Mouse (Mus musculus): ENCODE results near the gene Ccne1. TPM values are rescaled to one million over a fixed set of nuclear protein-coding genes. Genes with fewer than 3 reads are reported as not detected.

Ccne1 gene
- 10 to 100 TPM in 1 of 2 experiments, 1 to 10 TPM in 1; 4.1 to 12.9 TPM for polyA plus RNA-seq (2012; fragmentation: generic; extraction: Trizol)

GRCm38 (mm10) chr7:38107371-38108259 lies at the start of gene Ccne1:
Ccne1 (minus strand) TSS chr7:38107534.

Other genes with a start within 250 kb of the Ccne1 start
- 1 to 10 TPM; 1.6 to 9.9 TPM for gene Uri1, start 84.0 kb downstream of the Ccne1 start, polyA plus RNA-seq (2012; fragmentation: generic; extraction: Trizol)
- 1 to 10 TPM; 5.0 to 9.0 TPM for gene 1600014C10Rik, start 75.7 kb upstream of the Ccne1 start, polyA plus RNA-seq (2012; fragmentation: generic; extraction: Trizol)
- 10 to 100 TPM in 1 of 2 experiments, 1 to 10 TPM in 1; 3.9 to 15.1 TPM for gene Plekhf1, start 120.5 kb upstream of the Ccne1 start, polyA plus RNA-seq (2012; fragmentation: generic; extraction: Trizol)
- gene Pop4, start 163.9 kb upstream of the Ccne1 start, polyA plus RNA-seq (2012; fragmentation: generic; extraction: Trizol), result 1 to 10 TPM; 1.5 to 9.2 TPM